Mouse (Mus musculus): ENCODE measurements at regions not wholly inside any gene's neighbourhood (a gene's known extent, or its start where the extent isn't known, plus 50 kb on each side); places are given as distances from the start of the nearest gene placed in this dataset.

- DNase-seq, result no peak
Observed at GRCm38 (mm10) chr3:103517376-103518304, 57.4 kb upstream of the Syt6 start.

DNA sequence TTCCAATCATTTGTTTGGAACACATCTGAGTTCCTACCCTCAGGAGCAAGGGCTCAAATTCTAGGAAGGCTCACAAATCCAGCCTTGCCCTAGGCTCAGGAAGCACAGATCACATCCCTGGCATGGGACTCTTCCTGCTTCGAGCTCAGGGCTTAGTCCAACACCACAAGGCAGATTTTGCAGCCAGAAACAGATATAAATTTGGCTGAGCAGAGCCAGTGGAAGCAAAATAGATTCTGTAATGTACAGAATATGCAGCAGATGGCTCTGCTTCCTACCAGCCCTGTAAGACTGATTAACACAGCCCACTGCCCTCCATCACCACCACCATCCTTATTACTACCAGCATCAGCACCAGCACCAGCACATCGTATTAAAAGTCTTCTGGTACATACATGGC lies 56.4 kb upstream of the Syt6 start:
- no peak for DNase-seq
